Mouse (Mus musculus) heart, embryonic 12.5 days (tissue): ENCODE results near the gene Syt13. TPM values are rescaled to one million over a fixed set of nuclear protein-coding genes. Genes with fewer than 3 reads are reported as not detected.
A peak's percentile ranks its signal among the peaks of the same experiment; 100 is the strongest.

Source experiments
- ATAC-seq: fragments of 200-750 bp; cut with Nextera tagmentation; 2 replicates; pipeline ENCODE4 v1.8.0; 2017; ENCODE audit warnings: moderate TSS enrichment, moderate library complexity; ENCODE audit not compliant: insufficient number of reproducible peaks, low FRiP score
- H3K27ac ChIP-seq: fragments of 300-500 bp; sonication (generic); 2 replicates; pipeline ENCODE4 v1.5.1; 2016; ENCODE audit warnings: mild to moderate bottlenecking, moderate library complexity; ENCODE audit not compliant: poor library complexity, severe bottlenecking
- H3K27me3 ChIP-seq: fragments of 300-500 bp; sonication (generic); replicated peaks from 2 replicates; pipeline ENCODE4 v1.6.1; 2016; ENCODE audit warnings: mild to moderate bottlenecking, moderate library complexity
- H3K36me3 ChIP-seq: fragments of 300-500 bp; sonication (generic); 2 replicates; pipeline ENCODE4 v1.6.1; 2016; ENCODE audit warnings: mild to moderate bottlenecking, moderate library complexity
- H3K4me1 ChIP-seq: fragments of 300-500 bp; sonication (generic); replicated peaks from 2 replicates; pipeline ENCODE4 v1.6.1; 2016; ENCODE audit warnings: mild to moderate bottlenecking
- H3K4me2 ChIP-seq: fragments of 300-500 bp; sonication (generic); 2 replicates; pipeline ENCODE4 v1.6.1; 2016; ENCODE audit warnings: mild to moderate bottlenecking, moderate library complexity
- H3K4me3 ChIP-seq: fragments of 300-500 bp; sonication (generic); 2 replicates; pipeline ENCODE4 v1.5.1; 2016; ENCODE audit warnings: mild to moderate bottlenecking
- H3K9ac ChIP-seq: fragments of 300-500 bp; sonication (generic); 2 replicates; pipeline ENCODE4 v1.6.1; 2016; ENCODE audit warnings: mild to moderate bottlenecking, moderate library complexity
- H3K9me3 ChIP-seq: fragments of 300-500 bp; sonication (generic); replicated peaks from 2 replicates; pipeline ENCODE4 v1.6.1; 2016; ENCODE audit warnings: mild to moderate bottlenecking, moderate library complexity
- WGBS: fragments of 180-500 bp; shearing (Covaris S2); methylation state at CpG from one replicate; pipeline ENCODE4 v1.1.7; 2016; 5-methylcytosine and 5-hydroxymethylcytosine counted together
- polyA plus RNA-seq: library from polyadenylated mRNA; unstranded; fragments of >200 nt; fragmentation: Nextera tagmentation; extraction: Ambion mirVana; gene quantifications from 2 replicates; pipeline ENCODE4 v1.2.1, GENCODE M21; 2016

Syt13 gene
- polyA plus RNA-seq, 1 experiment from 2014 or later: 0.52 TPM

DNA sequence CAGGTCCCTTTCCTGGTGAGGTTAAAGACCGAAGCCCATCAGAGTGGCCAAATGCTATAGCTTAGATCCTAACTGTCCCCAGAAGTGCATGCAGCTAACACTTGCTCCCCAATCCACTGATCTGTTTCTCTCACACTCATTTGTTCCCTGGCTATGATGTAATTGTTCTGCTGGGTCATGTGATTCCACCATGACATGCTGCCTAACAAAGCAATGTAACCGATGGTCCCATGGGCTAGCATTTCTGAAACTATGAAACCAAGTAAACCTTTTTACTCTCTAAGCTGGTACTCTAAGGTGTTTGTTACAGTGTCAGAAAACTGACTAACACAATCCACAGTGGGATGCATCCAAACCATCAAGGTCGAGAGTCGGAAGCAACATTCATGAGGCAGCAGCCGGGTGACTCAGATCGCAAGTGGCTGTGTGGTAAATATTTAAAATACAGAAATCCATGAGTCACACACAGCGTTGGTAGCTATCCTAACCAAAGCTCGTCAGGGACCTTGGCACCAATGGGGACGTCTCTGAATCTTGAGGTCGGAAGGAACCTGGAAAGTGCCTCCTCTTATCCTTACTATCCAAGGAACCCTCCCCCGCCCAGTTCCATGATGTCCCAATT is 30.3 kb downstream of the Syt13 start:
- ATAC-seq: no peak
- Histone ChIP-seq H3K9me3 (no peaks in the 10 kb centered on the region), H3K27ac (no peak overlapping the region), H3K27me3 (peaks cover 20% of the 10 kb centered on the region; the same call in 1 of the 2 replicates), H3K36me3 (no peaks in the 10 kb centered on the region), H3K4me3 (no peak overlapping the region), H3K9ac (no peak overlapping the region), H3K4me1 (peaks cover 18% of the 10 kb centered on the region), H3K4me2 (no peak overlapping the region)
- WGBS: 87% methylated on average over 11 of the region's 11 CpGs

DNA sequence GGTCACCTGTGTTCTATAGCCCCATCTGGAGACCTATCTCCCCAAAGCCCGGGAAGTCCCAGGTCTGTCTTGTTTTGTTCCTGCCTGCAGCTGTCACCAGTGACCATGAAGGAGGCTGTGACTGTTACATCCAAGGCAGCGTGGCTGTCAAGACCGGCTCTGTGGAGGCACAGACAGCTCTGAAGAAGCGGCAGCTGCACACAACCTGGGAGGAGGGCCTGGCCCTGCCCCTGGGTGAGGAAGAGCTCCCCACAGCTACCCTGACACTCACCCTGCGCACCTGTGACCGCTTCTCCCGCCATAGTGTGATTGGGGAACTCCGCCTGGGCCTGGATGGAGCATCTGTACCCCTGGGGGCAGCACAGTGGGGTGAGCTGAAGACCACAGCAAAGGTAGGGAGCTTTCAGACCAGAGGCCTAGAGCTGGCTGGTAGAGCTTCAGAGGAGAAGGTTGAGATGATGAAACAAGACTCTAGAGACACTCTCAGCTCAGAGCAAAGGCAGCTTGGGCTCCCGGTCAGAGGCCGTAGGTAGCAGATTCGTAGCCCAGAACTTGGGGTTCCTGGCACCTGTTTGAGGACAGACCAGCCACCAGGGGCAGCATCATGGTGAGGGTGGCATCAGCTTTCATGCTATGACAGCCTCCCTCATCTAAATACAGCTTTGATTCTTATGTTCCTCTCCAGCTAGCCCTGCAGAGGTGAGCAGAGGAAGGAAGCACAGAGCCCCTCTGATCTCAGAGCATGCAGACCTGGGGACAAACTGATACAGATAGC is 31.1 kb downstream of the Syt13 start:
- 81% methylated on average over 11 of the region's 11 CpGs for WGBS
- Histone ChIP-seq H3K36me3 (no peaks in the 10 kb centered on the region), H3K27ac (no peak overlapping the region), H3K9me3 (no peaks in the 10 kb centered on the region), H3K4me2 (no peak overlapping the region), H3K4me1 (peaks cover 18% of the 10 kb centered on the region), H3K9ac (no peak overlapping the region), H3K27me3 (peaks cover 25% of the 10 kb centered on the region), H3K4me3 (no peak overlapping the region)
- no peak for ATAC-seq

DNA sequence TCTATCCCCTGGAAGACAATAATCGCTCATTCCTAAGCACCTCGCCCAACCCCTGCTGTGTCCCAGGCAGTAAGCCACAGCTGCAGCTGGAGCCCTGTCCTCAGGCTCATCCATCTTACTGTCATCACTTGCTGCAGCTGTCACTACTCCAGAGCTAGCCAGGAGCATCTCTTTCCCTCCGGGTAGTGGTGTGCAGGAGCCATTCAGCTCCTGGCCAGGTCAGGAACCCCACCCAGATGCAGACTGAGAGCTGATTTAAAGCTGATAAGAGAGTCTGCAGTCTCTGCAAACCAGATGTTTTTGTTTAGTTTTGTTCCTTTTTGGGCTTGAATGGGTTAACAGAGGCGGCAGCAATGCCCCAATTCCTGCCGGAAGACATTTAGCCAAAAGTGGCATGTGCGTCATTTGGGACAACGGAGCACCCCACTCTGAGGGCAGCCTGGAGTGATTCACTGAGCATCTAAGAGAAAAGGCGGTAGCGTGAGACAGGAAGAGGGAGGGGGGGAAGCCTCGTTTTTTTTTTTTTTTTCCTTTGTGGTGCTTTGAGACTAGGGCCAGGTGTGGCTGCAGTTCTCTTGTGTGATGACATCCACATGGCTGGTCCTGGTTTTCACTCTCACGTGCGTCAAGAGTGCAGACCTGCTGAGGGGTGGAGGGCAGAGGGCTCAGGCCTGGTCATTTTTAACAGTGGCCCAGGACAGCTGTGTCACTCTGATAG is 33.2 kb downstream of the Syt13 start:
- Histone ChIP-seq H3K4me1 (peaks cover 17% of the 10 kb centered on the region), H3K27me3 (peaks cover 27% of the 10 kb centered on the region), H3K4me3 (no peak overlapping the region), H3K9me3 (no peaks in the 10 kb centered on the region), H3K27ac (no peak overlapping the region), H3K4me2 (peak overlapping the region; percentile 27; the same call in 1 of the 2 replicates), H3K9ac (no peak overlapping the region), H3K36me3 (no peaks in the 10 kb centered on the region)
- no peak for ATAC-seq
- 8% methylated on average over 12 of the region's 12 CpGs for WGBS

DNA sequence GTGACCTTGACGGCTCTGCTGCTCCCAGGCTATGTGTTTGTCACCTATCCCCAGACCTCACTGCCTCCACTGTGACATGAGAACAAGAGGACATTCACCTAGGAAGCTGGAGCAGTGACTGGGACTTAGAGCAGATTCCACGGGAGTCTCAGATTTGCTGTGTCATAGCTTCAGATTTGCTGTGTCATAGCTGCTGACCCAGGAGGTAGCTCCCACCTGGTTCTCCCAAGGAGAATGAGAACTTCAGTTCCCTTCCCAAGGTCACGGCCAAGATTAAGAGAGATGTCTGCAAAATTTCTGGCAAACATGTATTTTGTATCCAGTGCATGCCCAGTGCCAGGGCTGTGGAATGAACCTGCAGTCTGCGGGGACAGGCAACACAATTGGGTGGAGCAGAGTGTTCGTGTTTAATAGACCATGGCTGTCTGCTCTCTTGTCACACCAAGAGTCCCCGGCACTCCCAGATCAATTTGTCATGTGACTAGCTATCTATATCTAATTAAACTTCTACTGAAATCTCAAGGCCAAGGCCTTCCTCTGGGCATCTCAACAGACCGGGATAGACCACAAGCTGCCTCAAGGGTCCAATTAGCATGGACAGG is 33.9 kb downstream of the Syt13 start:
- H3K27me3 ChIP-seq: peaks cover 27% of the 10 kb centered on the region
- no peak overlapping the region for H3K27ac ChIP-seq
- no peak overlapping the region for H3K4me2 ChIP-seq
- H3K36me3 ChIP-seq: no peaks in the 10 kb centered on the region
- H3K4me3 ChIP-seq: no peak overlapping the region
- no peak for ATAC-seq
- H3K4me1 ChIP-seq: peaks cover 12% of the 10 kb centered on the region
- H3K9ac ChIP-seq: no peak overlapping the region
- no peaks in the 10 kb centered on the region for H3K9me3 ChIP-seq
- WGBS: 52% methylated on average over 7 of the region's 7 CpGs

DNA sequence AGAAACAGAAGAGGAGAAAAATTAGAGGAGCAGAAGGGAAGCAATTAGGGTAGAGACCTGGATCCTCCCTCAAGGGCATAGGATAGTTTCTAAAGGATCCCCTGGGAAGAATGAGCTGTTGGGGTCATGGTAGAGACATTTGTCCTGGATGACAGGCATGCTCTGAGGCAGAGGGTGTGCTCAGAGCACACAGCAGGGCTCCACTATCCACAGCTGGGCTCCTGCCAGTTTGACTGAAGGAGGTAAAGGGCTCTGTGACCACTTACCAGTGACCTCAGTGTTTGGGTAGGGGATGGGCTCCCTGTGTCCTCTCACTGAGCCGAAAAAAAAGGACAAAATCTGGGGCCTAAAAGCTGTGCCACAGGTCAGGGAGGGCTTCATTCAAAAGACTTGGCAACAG is 34.6 kb downstream of the Syt13 start:
- peaks cover 9% of the 10 kb centered on the region for H3K4me1 ChIP-seq
- no peaks in the 10 kb centered on the region for H3K36me3 ChIP-seq
- H3K9me3 ChIP-seq: no peaks in the 10 kb centered on the region
- H3K27ac ChIP-seq: no peak overlapping the region
- H3K4me3 ChIP-seq: no peak overlapping the region
- no peak overlapping the region for H3K4me2 ChIP-seq
- no peak for ATAC-seq
- 20% methylated on average over 1 of the region's 1 CpGs for WGBS
- peaks cover 27% of the 10 kb centered on the region for H3K27me3 ChIP-seq
- H3K9ac ChIP-seq: no peak overlapping the region

DNA sequence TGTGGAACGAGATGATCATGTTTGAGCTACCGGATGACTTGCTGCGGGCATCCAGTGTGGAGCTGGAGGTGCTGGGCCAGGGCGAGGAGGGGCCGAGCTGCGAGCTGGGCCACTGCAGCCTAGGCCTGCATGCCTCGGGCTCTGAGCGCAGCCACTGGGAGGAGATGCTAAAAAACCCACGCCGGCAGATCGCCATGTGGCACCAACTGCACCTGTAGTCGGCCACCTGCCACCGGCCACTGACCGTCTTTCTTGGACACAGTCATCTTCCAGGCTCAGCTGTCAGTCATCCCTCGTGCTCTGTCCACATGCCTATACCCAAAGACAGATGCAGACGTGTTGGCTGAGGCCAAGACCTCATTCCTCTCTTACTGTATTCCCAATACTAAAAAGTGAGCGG is 38.6 kb downstream of the Syt13 start:
- Histone ChIP-seq H3K27me3 (peaks cover 7% of the 10 kb centered on the region; the same call in 1 of the 2 replicates), H3K4me3 (no peak overlapping the region), H3K4me1 (peaks cover 6% of the 10 kb centered on the region; the same call in 1 of the 2 replicates), H3K9ac (no peak overlapping the region), H3K36me3 (no peaks in the 10 kb centered on the region), H3K4me2 (no peak overlapping the region), H3K27ac (no peak overlapping the region), H3K9me3 (no peaks in the 10 kb centered on the region)
- no peak for ATAC-seq
- 90% methylated on average over 17 of the region's 17 CpGs for WGBS

DNA sequence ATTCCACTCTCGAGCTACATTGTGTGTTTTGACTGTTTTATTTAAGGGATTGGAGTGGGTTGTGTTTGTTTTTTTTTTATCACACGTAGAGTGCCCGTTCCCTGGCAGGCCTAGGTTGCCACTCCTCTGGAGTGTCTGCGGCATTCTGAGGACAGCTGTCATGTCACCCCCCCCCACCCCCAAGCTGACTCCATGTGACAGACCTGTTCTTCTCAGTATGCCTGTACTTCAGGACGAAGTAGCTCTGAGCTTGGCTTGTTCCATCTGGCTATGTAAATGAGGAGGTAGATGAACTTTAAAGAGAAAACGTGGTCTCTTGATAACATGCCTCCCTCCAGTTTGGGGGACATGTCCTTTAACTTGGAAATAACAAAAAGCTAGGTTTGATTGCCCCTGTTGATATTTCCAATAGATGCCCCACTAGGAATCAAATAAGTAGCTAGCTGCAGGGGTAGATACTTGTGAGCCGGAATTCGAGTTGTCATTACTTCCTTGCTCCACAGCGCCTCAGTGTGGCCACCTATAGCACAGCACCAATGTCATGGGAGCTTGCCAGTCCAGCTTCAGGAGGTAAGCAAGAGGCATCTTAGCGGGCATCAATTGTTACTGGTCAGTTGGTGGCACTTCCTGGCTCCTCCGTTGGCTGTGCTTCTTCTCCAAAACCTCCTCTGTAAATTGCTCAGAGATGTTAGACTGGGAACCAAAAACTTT is 39.7 kb downstream of the Syt13 start:
- H3K4me3 ChIP-seq: no peak overlapping the region
- no peak overlapping the region for H3K4me2 ChIP-seq
- no peaks in the 10 kb centered on the region for H3K9me3 ChIP-seq
- peaks cover 7% of the 10 kb centered on the region; the same call in 1 of the 2 replicates for H3K27me3 ChIP-seq
- no peak overlapping the region for H3K9ac ChIP-seq
- H3K27ac ChIP-seq: no peak overlapping the region
- WGBS: 32% methylated on average over 11 of the region's 11 CpGs
- H3K36me3 ChIP-seq: no peaks in the 10 kb centered on the region
- peaks cover 4% of the 10 kb centered on the region; the same call in 1 of the 2 replicates for H3K4me1 ChIP-seq
- no peak for ATAC-seq

DNA sequence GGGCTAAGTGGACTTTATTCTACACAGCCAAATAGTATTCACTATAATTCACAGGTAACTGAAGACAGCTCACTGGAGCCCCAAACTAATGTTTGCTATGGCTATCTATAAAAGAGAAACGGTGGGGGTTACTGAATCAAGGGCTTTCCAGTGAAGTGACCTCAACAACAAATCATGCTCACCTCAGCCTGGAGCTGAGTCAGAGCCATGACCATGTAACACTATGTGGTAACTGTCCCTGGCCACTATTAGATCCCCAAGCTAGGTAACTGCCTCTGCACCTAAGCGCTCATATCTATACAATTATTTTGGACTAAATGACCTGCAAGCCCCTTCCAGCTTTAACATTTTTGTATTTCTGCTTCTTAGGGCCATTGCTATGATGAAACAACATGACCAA is 42.0 kb downstream of the Syt13 start:
- H3K4me1 ChIP-seq: peaks cover 4% of the 10 kb centered on the region; the same call in 1 of the 2 replicates
- no peak overlapping the region for H3K27ac ChIP-seq
- no peaks in the 10 kb centered on the region for H3K27me3 ChIP-seq
- no peaks in the 10 kb centered on the region for H3K9me3 ChIP-seq
- H3K4me3 ChIP-seq: no peak overlapping the region
- no peak overlapping the region for H3K9ac ChIP-seq
- H3K4me2 ChIP-seq: no peak overlapping the region
- ATAC-seq: no peak
- H3K36me3 ChIP-seq: no peaks in the 10 kb centered on the region
- 78% methylated on average over 2 of the region's 2 CpGs for WGBS

DNA sequence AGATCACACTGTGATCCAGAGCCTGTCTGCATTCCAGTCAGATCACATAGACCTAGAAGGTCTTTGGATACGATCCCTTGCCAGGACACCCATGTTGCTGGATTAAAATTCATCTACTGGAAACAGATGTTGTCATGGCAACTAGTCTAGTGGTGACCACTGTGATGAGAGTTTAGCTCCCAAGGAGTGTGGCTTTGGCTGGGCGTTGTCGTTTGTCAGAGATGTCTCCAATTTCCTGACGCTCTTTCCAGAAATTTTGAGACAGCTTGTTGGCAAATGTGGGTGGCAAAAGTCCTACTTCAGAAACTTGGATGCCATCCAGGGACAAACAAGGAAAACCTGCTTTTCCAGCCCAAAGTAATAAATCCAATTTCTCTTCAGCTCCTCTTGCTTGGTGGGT is 43.7 kb downstream of the Syt13 start:
- Histone ChIP-seq H3K36me3 (no peaks in the 10 kb centered on the region), H3K27ac (no peak overlapping the region), H3K4me1 (peaks cover 4% of the 10 kb centered on the region; the same call in 1 of the 2 replicates), H3K27me3 (no peaks in the 10 kb centered on the region), H3K9me3 (no peaks in the 10 kb centered on the region), H3K4me2 (no peak overlapping the region), H3K4me3 (no peak overlapping the region), H3K9ac (no peak overlapping the region)
- no peak for ATAC-seq
- WGBS: 88% methylated on average over 4 of the region's 4 CpGs

DNA sequence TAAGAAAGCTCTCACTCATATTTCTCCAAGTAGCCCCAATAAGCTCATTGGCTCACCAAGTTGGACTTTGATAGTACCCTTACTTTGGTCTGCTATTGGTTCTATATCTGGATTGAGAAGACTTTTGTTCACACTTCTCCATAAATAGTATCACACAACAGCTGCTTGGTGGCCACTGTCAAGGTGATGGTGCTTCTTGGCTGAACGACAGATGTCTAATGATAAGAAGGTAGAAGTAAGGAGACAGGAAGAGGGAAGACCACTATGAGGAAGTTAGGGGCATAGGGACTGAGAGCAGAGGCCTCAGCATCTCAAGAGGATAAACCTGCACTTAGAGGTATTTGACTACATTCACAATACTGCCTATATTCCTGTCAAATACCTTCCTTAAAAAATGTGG is 49.4 kb downstream of the Syt13 start:
- Histone ChIP-seq H3K9ac (no peak overlapping the region), H3K9me3 (no peaks in the 10 kb centered on the region), H3K4me1 (peaks cover 20% of the 10 kb centered on the region), H3K36me3 (no peaks in the 10 kb centered on the region), H3K27me3 (no peaks in the 10 kb centered on the region), H3K4me2 (no peak overlapping the region), H3K27ac (no peak overlapping the region), H3K4me3 (no peak overlapping the region)
- ATAC-seq: no peak
- WGBS: 47% methylated on average over 1 of the region's 1 CpGs
